Mouse (Mus musculus): ENCODE measurements around the gene Ccdc91. TPM values are rescaled to one million over a fixed set of nuclear protein-coding genes. Genes with fewer than 3 reads are reported as not detected.

Gene Ccdc91
- total RNA-seq (2021): 10 to 100 TPM; 29.2 to 33.3 TPM
- long read RNA-seq, experiment 1, transcript Ccdc91-201 (13 exons, 2,459 nt): major isoform, 48 of 63 reads
- long read RNA-seq, experiment 1, partial matches to known transcripts: 3 of 63 reads
- long read RNA-seq, experiment 1, other reads (novel, unspliced or antisense): 12 of 63 reads
- long read RNA-seq, experiment 2, transcript Ccdc91-201 (13 exons, 2,459 nt): major isoform, 26 of 37 reads
- long read RNA-seq, experiment 2, partial matches to known transcripts: 4 of 37 reads
- long read RNA-seq, experiment 2, other reads (novel, unspliced or antisense): 7 of 37 reads

DNA sequence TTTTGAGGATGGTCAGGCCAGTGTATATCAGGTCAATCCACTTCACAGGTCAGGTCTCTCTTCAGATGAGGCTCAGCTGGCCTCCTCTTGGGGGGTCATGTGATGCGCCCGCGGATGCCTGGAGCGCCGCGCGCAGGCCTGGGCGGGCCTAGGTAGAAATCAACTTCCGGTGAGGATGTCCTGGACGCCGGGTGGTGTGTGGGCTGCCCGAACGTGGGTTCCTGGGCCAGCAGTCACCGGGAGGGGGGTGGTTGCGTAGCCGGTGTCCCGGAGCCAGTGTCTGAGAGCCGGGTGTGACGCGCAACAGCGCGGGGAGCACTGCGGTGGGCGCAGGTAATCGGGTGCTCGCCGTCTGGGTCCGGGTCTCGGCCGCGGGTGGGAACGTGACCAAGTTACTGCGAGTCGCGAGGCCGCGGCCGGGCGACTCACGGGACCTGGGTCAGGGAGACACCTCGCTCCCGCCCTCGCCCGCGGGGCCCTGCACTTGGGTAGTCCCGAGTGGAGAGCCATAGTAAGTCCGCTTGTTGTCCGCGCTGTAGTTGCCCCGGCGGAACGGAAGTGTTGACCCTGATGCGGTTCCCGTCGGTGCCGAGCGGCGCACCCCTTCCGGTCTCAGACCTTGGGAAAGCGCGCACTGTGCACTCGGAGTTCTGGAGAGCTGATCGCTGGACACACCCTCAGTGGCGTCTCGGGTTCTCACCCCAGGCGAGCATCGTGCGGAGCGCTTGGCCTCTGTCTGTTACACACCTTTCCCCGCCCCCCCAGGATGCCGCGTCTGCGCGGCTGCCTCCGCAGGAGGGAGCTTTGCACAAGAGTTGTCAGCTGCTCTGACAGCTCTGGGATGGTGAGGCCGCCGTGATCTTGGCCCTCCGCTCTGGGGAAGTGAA, at the start of gene Ccdc91:
Ccdc91 (plus strand) TSS at position 102 of the 887 bp plus-strand sequence.
- peak; percentile 94 for DNase-seq

DNA sequence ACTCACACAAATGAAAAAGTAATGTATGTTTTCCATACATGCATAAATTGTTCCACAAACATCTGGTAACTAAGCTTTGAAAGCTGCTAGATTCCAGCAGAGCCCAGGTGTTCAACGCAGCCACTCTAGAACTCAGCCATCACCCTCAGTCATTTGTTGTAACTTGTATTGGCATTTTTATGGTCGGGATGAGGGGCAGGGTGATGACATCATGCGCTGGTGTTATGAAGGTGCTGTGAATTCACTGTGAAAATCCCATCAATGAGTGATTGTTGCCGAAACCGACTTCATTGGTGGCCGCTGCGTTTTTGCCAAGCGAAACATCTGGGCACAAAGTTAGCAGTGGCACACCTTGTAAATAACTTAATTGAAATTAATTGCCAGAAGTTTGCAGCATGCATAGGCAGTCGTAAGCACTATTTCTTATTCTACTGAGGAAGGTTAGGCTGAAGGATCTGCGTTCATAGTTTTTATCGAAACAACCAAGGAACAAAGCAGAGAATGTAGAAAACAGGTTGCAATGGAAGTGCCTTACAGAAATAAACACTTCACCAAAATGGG, 48.6 kb upstream of the Ccdc91 start:
- no peak for DNase-seq

DNA sequence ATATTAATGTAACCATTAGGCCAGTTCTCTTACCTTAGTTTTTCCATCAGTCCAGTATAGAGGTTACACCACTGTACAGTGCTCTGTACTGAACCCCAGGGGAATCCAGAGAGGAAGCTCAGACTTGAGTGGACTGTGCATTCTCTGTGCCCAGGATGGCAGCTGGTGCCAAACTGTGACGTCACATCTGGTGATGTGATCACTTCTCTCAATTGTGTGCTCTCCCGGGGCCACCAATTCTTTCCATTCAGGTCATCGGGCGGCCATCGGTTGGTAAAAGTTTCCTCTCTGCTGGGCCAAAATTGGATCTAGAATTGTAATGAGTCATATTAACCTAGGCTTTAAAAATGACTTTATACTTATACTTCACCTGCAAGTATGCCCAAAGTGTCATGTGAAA, 19.9 kb upstream of the Ccdc91 start:
- peak; percentile 43 for DNase-seq

DNA sequence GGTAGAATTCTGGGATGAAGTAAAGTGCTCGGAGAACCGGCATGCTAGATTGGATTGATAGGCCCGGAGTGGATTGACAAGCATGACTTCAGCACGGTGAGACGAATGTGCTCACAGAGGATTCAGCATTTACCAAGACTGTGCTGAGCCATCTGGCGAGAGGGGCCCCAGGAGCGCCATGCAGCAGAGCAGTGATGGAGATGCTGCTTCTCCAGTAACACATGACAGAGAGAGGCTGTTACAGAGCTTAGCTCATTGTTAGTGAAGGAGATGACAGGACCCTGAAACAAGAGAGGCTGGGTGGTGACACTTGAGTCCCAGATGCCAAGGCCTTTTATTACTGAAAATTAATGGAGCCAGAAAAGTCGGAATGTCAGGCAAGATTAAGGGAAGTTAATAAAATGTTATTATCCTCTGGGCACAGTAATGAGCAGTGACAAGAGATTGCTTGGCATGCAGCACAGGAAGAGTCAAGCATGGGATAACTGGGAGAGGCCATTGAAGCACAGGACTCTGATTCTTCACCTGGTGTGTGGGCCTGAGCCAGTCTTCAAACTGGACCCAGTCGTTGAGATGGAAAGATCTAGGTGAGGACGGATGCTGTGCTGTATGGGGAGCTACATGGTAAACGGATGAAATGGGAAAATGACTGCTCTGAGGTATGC, 16.9 kb upstream of the Ccdc91 start:
- DNase-seq: no peak

DNA sequence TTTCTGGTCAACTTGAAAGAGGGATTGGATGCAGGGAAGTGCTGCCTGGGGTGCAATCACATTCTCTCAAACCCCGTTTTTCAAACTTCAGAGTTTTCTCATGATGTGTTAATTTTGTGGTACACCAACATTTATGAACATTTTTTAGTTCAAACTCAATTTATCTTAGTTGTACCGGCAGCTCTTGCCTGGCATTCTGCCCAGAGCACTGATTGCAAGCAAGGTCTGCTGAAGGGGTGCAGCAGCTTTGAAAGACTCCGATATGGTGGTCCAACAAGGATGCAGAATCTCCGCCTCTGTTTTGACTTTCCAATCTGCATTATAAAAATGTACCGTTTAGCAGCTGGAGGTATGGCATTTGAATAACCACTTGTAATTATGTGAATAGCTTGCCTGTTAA, 5.6 kb upstream of the Ccdc91 start:
- peak; percentile 28 for DNase-seq

DNA sequence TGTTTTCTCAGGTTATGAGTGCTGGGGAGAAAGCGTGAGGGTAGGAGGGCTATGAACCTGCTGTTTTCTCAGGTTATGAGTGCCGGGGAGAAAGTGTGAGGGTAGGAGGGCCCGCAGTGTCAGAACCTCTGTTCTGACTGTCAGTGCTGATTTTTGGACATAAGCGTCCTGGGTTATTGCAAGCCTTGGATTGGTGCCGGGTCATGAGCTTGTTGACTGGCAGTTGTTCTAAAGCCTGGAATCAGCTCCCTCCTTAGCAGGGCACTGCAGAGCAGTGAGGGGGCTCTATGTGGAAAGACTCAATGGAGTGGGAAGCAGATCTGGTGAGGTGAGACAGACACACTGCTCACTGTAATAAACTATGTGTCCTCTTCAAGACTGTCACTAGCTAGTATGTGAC, 5.5 kb downstream of the Ccdc91 start:
- DNase-seq: peak; percentile 38

DNA sequence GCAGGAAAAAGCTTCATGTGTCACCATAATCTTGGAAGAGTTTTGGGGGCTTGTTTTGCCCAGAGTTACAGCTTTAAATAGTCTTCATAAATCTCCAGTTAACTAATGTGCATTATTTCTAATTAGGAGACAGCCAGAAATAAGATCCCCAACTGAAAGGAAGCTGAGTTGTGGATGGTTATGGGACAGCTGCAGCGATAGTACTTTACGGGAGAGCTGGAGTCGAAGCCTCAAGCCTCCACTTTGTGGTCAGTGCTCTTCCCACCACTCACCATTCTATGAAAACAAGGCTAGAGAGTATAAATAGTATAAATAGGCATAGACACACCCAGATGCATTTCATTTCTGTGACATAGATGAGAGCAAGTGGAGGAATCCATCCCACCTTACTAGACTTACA, 14.5 kb downstream of the Ccdc91 start:
- DNase-seq: no peak

DNA sequence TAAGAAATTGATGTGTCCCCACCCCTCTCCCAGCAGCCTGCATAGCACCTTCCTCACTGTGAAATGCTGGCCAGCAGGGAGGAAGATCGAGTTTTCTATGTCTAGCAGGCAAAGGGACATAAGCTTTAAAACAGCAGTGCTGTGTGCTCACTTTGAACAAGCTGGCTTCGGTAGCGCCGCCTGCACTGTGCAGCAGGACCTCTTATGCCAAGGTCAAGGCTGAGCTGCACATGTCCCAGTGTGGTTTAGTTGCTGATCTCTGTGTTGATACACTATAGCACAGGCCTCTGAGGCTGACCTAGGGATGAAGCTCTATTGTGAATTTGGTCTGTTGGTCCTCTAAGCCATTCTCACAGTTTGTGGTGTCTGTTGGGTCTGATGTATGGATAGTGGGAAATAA, 16.9 kb downstream of the Ccdc91 start:
- DNase-seq: peak; percentile 18

DNA sequence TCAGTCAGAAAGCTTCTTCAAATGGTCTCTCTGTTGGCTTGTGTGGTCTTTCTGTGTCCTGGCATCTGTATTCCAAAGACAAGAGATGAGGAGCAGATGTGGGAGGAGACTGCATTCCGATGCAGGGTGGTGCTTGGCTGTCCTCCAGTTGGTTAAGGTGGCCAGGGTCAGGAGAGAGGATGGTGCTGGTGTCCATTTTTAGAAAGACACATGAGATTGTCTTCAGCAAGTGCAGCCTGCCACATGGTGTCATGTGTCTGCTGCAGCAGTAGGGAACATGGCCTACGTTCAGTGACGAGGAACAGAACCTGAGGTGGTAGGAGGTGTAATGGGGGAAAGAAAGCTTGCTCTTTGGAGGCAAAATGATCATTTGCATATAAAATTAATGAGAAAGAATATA, 25.8 kb downstream of the Ccdc91 start:
- DNase-seq: no peak

DNA sequence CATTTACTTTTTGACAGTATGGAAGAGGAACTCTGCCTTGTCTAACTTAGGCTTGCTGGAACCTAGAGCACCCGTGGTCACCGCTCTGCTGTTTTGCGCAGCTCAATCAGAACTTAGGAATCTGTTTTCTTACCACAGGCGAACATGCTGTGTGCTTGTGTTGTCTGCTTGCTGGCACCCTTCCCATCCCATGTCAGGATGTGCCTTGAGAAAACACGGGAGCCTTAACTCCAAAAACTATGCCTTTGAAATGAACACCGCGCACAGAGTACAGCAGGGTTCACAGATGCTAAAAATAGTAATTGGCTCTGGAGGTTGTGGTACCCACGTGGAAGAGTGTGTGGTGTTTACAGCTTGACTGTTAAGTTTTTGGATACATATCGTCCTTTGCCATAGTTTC, 30.4 kb downstream of the Ccdc91 start:
- DNase-seq: no peak

DNA sequence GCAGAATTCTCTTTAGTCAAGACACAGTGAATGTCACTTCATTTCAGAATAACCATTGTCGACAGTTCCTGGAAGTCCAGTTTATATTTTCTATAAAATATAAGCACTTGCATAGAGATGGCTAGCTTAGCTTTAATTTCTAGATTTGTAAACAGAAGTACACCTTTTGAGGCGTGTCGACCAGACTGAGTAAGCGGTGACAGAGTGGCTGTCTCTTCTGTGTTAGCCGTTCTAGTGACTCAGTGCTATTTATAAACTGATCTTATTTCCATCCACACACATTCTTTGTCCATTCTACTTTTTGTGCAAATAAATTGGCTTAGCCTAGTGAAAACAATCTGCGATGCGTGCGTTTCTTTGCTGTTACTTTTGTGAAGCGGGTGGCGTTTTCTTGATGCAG, 30.9 kb downstream of the Ccdc91 start:
- no peak for DNase-seq

DNA sequence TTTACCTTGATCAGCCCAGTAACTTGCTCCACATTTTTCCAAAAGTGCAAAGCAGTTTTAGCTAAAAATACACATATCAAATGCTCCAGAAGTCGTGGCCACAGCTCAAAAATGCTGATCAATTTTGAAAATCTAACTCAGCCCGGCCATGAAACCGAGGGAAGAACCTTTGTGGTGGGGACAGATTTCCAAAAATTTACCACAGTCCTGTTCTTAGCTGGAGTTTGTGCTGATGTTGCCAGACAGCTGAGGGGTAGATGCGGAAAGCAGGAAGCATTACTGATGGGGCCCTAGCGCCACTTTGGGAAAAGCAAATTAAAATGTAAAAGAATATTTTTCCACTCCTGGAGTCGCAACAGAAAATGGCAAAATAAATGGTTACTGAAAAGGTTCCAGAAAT, 31.6 kb downstream of the Ccdc91 start:
- no peak for DNase-seq

DNA sequence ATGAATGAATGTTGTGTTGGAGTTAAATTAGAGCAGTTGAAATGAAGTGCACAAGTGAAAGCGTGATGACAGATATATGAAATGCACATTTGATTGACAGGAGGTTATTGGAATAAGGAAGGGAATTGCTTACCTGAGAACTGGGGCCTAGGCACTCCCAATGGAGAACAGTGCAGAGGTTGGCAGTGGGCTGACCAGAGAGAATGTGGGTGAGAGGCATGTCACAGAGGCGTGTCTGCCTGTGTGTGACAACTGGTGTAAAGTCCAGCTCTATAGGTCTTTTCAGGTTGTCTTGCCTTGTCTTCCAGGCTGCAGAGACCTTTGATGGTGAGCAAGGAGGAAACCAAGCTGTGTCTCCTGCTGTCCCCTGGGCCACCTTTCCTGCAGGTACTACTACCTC, 34.9 kb downstream of the Ccdc91 start:
- no peak for DNase-seq

DNA sequence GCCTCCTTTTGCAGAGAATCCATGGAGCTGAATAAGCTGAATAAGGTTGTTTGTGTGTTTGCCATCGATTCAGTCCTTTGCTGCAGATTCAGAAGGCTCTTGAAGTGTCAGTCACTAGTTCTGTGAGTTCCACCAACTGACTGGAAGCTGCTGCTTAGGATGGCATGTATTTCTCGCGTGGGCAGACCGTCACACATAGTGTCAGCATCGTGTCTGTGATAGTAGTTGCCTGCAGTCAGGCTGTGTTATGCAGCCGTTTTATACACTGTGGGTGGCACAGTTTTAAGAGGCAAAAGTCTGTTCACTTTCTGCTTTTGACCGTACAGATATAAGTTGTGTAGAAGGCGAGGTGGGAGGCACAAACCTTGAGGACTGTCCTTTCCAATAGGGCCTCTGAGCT, 42.3 kb downstream of the Ccdc91 start:
- DNase-seq: no peak

DNA sequence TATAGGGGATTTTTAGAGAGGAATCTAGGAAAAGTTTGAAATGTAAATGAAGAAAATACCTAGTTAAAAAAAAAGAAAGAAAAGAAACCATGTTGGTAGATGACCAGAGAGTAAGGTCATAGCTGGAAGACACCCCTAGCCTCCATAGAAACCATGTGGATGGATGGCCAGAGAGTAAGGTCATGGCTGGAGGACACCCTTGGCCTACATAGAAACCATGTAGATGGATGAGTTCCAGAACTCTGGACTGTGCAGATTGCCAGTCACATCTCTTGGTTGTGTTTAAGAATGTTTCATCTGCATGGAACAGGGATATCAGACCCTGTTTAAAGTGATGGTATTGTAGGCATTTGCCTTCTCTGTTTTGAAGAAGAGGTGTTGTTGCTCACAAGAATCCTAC, 49.6 kb downstream of the Ccdc91 start:
- peak; percentile 13 for DNase-seq

DNA sequence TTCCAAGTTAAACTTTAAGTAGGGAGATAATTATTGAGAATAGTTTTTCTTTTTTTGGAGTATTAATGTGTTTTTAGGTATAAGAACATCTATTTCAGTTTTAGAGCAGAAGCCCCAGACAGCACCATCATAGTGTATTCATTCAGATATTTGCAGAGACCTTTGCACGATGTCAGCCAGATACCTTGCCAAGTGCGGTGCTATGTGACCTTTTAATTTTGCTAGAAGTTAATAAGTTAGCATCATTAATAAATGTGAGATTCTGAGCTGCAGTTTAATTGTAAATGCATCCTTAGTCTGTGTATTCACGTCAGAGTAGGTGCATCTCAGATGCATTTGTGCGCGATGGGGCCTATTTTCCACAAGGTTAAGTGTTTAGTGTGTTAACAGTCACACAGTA, 59.3 kb downstream of the Ccdc91 start:
- no peak for DNase-seq

DNA sequence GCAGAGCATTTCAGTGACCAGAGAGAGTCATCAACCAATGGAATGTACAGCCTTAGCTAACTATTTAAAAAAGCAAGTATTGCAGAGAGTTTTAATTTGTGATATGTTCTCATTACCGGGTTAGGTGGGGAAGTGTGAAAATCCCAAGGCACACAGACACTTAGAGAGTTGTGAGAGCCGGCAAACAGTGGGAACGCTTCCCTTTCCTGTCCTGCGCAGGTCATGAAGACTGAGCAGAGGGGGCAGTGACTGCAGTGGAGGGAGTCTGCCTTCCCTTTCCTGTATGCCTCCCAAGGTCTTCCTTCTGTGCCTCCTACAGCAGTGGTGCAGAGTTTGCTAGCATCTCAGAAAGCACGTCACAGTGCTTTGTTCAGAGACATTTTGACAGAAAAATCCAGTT, 62.6 kb downstream of the Ccdc91 start:
- DNase-seq: no peak

DNA sequence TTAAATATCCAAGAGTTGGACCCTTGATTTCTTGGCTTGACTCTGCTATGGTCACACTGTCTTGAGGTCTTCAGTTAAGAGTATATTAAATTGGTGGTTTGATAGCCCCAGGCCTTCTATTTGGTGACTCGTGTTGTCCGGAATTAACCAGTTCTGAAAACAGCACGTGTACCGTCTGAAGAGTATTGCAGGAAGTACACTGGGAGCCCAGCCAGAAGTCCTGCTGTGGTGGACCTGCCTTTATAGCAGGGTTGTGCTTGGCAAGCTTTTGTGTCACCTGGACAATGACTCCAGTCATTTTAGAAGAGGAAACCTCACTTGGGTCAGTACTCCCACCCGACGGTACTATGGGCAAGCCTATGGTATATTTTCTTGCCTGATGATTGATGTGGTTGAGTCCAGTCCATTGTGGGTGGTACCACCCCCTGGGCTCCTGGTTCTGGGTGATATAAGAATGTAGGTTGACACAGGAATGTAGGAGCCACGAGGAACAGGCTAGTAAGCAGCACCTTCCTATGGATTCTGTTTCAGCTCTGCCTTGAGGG, 63.5 kb downstream of the Ccdc91 start:
- no peak for DNase-seq

DNA sequence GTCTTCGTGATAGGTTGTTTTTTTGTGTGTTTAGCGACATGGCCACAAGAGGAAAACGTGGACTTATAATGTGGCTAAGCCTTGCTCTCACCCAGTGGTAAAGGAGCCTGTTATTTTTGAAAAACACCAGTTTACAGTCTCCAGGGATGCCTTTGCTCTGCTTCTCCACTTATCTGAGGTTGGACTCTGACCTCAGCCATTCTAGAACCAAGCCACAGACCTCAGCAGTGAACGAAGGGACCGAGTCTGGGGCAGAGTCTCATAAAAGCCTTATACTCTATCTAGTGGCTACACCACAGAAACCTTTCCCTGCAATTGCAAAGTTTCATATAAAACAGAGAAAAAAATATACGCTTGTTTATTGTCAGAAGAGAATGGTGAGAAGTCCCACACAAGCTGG, 65.3 kb downstream of the Ccdc91 start:
- no peak for DNase-seq

DNA sequence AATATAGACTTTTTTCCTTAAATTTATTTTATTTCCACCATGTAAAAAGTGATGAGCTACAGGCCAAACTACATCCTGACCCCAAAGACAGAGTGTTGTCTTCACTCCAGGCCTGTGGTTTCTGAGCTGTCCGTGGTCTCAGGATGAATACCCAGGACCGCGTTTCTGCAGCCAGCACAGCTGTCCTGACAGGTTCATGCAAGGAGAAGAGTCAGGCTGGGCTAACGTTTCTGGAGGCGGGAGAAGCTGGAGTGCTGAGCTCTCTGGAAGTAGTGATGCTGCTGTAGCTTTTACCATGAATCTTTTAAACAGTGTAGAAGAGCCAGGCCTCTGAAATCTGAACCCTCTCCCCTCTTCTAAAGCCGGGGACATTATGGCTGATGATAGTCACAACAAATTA, 80.0 kb downstream of the Ccdc91 start:
- DNase-seq: no peak

DNA sequence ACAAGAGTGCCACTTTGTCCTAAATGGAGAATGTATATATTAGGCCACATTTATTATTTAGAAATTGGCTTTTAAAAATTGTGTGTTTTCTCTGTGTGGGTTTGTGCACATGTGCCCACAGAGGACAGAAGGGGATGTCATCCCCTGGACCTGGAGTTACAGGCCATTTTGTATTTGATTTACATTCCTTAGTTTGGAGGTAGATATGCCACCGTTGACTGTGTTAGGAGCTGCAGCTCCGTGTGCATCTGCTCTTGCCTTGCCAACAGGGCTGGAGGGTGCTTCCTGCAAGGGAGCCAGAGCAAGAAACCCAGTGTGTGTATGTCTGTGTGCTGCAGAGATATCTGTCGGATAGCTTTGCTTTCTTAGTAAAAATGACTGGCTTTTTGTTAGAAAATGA, 83.7 kb downstream of the Ccdc91 start:
- no peak for DNase-seq

DNA sequence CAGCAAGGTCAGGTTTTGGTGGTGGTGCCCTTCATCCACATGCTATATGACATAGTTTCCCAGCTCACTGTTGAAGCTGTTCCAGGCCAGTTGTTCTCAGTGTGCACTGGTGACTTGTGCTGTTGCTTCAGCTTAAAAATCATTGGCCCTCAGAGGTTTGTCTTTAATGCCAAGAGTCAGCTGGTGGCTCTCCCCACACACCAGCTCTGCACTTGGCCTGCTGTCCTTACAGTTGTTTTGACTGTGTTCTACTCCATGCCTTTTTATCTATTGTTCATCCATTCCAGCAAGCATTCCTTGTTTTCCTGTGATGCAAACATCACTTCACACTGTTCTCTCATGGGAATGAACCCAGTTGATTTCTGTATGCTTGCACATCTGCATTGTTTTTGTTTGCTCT, 84.8 kb downstream of the Ccdc91 start:
- peak; percentile 7 for DNase-seq

DNA sequence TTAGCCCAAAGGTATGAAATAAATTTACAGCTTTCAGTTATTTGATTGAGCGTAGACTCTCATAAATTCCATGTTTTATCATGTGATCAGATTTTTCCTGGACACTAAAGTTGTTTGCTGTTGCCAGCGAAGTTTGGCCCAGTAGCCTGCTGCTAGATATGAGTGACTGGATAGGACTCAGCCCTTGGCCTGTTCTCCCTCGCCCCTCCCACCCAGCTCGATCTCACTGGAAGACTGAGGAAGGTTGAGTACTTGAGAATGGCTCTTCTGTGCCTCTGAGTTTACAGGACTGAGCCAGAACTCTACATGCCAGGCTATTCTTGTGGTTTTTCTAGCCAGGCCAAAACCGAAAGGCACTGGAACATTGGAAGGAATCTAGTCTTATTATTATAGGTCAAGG, 93.6 kb downstream of the Ccdc91 start:
- DNase-seq: peak; percentile 53
